In the genomic region with DNA sequence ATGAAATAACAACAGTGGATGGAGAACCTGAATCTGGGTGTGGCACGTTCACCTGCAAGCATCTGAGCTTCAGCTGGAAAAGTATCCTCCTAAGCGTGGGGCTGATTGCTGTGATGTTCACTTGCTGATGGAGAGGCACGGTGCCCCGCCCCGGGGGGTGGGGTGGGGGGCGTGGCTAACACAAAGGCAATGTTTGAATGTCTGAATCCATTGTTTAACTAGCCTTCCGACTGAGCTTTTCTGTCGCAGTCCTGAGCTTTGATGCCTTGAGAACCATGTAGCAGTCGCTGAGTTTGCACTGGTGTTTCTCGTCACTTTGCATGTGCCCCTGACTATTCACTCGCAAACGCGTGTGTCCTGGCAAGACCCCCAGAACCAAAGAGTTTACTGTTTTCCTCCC, we compare ENCODE assay signal across 8 mouse cellular contexts.
A peak's percentile ranks its signal among the peaks of the same experiment; 100 is the strongest.
DNase-seq lines count a peak whose midpoint lies in the region; ATAC-seq lines count a peak whose summit lies in the region.

No protein-coding gene starts in this region.

- no peak for ATAC-seq in embryonic facial prominence, embryonic 13.5 days (ENCODE audit: insufficient number of reproducible peaks, insufficient read depth, low FRiP score, low TSS enrichment, low read depth)
- ATAC-seq in midbrain, embryonic 15.5 days (replicated peaks): no peak
- no peak for ATAC-seq in monocyte, adult 5-6 weeks (replicated peaks; ENCODE audit: insufficient number of reproducible peaks, low FRiP score, low TSS enrichment, poor library complexity, severe bottlenecking)

- H3K27ac ChIP-seq in heart, embryonic 10.5 days: no peak overlapping the region; the same call in 1 of the 2 replicates
- no peak overlapping the region for H3K27ac ChIP-seq in embryonic facial prominence, embryonic 13.5 days
- H3K27ac ChIP-seq in midbrain, embryonic 15.5 days: peak overlapping the region; percentile 38

- H3K4me1 ChIP-seq in heart, embryonic 10.5 days: peaks cover 14% of the 10 kb centered on the region
- peaks cover 42% of the 10 kb centered on the region for H3K4me1 ChIP-seq in embryonic facial prominence, embryonic 13.5 days
- peaks cover 34% of the 10 kb centered on the region for H3K4me1 ChIP-seq in midbrain, embryonic 15.5 days

- H3K9ac ChIP-seq in embryonic facial prominence, embryonic 13.5 days: no peak overlapping the region; the same call in 1 of the 2 replicates
- H3K9ac ChIP-seq in midbrain, embryonic 15.5 days: no peak overlapping the region

- H3K27me3 ChIP-seq in heart, embryonic 10.5 days (ENCODE audit: insufficient read depth, poor library complexity, severe bottlenecking): no peaks in the 10 kb centered on the region
- H3K27me3 ChIP-seq in embryonic facial prominence, embryonic 13.5 days: no peaks in the 10 kb centered on the region
- no peaks in the 10 kb centered on the region for H3K27me3 ChIP-seq in midbrain, embryonic 15.5 days (replicated peaks)

- 20% methylated on average over 13 of the region's 13 CpGs for WGBS in heart, embryonic 10.5 days
- 14% methylated on average over 13 of the region's 13 CpGs for WGBS in embryonic facial prominence, embryonic 13.5 days
- 4% methylated on average over 13 of the region's 13 CpGs for WGBS in midbrain, embryonic 15.5 days

- no peaks in the 10 kb centered on the region for H3K36me3 ChIP-seq in heart, embryonic 10.5 days
- H3K36me3 ChIP-seq in embryonic facial prominence, embryonic 13.5 days: no peaks in the 10 kb centered on the region
- H3K36me3 ChIP-seq in midbrain, embryonic 15.5 days (replicated peaks): no peaks in the 10 kb centered on the region

- no peaks in the 10 kb centered on the region for H3K9me3 ChIP-seq in heart, embryonic 10.5 days
- H3K9me3 ChIP-seq in embryonic facial prominence, embryonic 13.5 days: no peaks in the 10 kb centered on the region
- no peaks in the 10 kb centered on the region for H3K9me3 ChIP-seq in midbrain, embryonic 15.5 days

- peak overlapping the region; percentile 49 for H3K4me2 ChIP-seq in embryonic facial prominence, embryonic 13.5 days
- peak overlapping the region; percentile 46 for H3K4me2 ChIP-seq in midbrain, embryonic 15.5 days

- peak overlapping the region; percentile 43 for H3K4me3 ChIP-seq in heart, embryonic 10.5 days
- peak overlapping the region; percentile 27 for H3K4me3 ChIP-seq in embryonic facial prominence, embryonic 13.5 days
- H3K4me3 ChIP-seq in midbrain, embryonic 15.5 days: peak overlapping the region; percentile 19

- no peak for DNase-seq in heart, embryonic 10.5 days (ENCODE audit: low spot score)
- no peak for DNase-seq in heart, adult 9 months (ENCODE audit: low spot score in 2 of 2)
- peak; percentile 83 for DNase-seq in ES-CJ7 (ENCODE audit: low read depth, low spot score)
- peak; percentile 64 to 72 for DNase-seq in kidney, postnatal 4 days
- no peak for DNase-seq in gastrocnemius, postnatal 25 days

Comparison
In these comparisons a context has a peak if more than half of its experiments do, and no peak if none do; other contexts are left out.
1. DNase-seq: peak in ES-CJ7 (single experiment) and kidney, postnatal 4 days (2 of 2); none in heart, embryonic 10.5 days (single experiment), heart, adult 9 months (0 of 2) and gastrocnemius, postnatal 25 days (single experiment).
2. Peak in every context shown above with its lines, with median percentiles within 50 percentile points of each other: H3K4me3 ChIP-seq.